Mouse (Mus musculus) common myeloid progenitor, adult 5-6 weeks (primary cell): ENCODE results near the gene Lrrc14b. TPM values are rescaled to one million over a fixed set of nuclear protein-coding genes. Genes with fewer than 3 reads are reported as not detected.

Experiments used
- total RNA-seq: library from RNA; stranded (forward); fragments of 200-1000, 187-1606 nt; gene quantifications from 2 replicates; pipeline ENCODE4 v1.2.3, GENCODE M21; 2017

Gene Lrrc14b
- total RNA-seq, 1 experiment from 2014 or later = 0.05 TPM

Other genes with a start within 250 kb of the Lrrc14b start
- not detected in 2 replicates for gene Slc9a3, start 242.5 kb downstream of the Lrrc14b start, total RNA-seq
- 38.2 and 40.0 TPM in 2 replicates for gene Exoc3, start 155.3 kb downstream of the Lrrc14b start, total RNA-seq
- gene Ahrr, start 71.7 kb downstream of the Lrrc14b start, total RNA-seq = 0.23 TPM in 1 of 2 replicates, not detected in the other
- gene Pdcd6, start 46.4 kb downstream of the Lrrc14b start, total RNA-seq = 92.3 and 104 TPM in 2 replicates
- gene Sdha, start 13.7 kb downstream of the Lrrc14b start, total RNA-seq = 257 and 301 TPM in 2 replicates
- 65.0 and 79.4 TPM in 2 replicates for gene Ccdc127, start 13.7 kb downstream of the Lrrc14b start, total RNA-seq
- 7.1 and 13.7 TPM in 2 replicates for gene Zfp72, start 26.8 kb upstream of the Lrrc14b start, total RNA-seq
- gene Ftl1-ps1, start 35.7 kb upstream of the Lrrc14b start, total RNA-seq = 11.9 and 18.5 TPM in 2 replicates
- 8.6 and 19.7 TPM in 2 replicates for gene Zfp825, start 130.0 kb upstream of the Lrrc14b start, total RNA-seq